Mouse (Mus musculus) bone marrow, adult 2 months (tissue): ENCODE data around the gene Fanci.

Experiments used
- CTCF ChIP-seq: fragments of 200-500 bp; IDR thresholded peaks from 2 replicates; pipeline ENCODE4 v1.5.1; 2011; ENCODE audit warnings: low read length, control low read depth; ENCODE audit not compliant: control insufficient read depth, insufficient read depth
- POLR2A ChIP-seq: fragments of 200-500 bp; IDR thresholded peaks from 2 replicates; pipeline ENCODE4 v1.6.1; 2011; ENCODE audit warnings: low read depth, mild to moderate bottlenecking, control low read depth, low read length, borderline replicate concordance; ENCODE audit not compliant: control insufficient read depth

GRCm38 (mm10) chr7:79368664-79369063 lies 23.1 kb upstream of the Fanci start:
- TF ChIP-seq CTCF (no peak), POLR2A (no peak)
